Mouse (Mus musculus) cerebellum, adult 9-10 months (tissue): ENCODE data around the gene Iqcd.
A peak's percentile ranks its signal among the peaks of the same experiment; 100 is the strongest.

Experiments used
- DNase-seq: peaks from one replicate; pipeline ENCODE4 v3.0.0; 2022

The Iqcd gene

GRCm38 (mm10) chr5:120634131-120634530 lies 45.3 kb downstream of the Iqcd start, which contains the start of gene Cfap73:
Cfap73 (minus strand) TSS chr5:120634235.
- DNase-seq = no peak

GRCm38 (mm10) chr5:120634860-120635259 lies 46.0 kb downstream of the Iqcd start:
- DNase-seq = no peak

- DNase-seq = no peak
Measured at GRCm38 (mm10) chr5:120635633-120636032, 46.8 kb downstream of the Iqcd start.

- no peak for DNase-seq
Measured at GRCm38 (mm10) chr5:120640094-120640493, 51.3 kb downstream of the Iqcd start.

DNA sequence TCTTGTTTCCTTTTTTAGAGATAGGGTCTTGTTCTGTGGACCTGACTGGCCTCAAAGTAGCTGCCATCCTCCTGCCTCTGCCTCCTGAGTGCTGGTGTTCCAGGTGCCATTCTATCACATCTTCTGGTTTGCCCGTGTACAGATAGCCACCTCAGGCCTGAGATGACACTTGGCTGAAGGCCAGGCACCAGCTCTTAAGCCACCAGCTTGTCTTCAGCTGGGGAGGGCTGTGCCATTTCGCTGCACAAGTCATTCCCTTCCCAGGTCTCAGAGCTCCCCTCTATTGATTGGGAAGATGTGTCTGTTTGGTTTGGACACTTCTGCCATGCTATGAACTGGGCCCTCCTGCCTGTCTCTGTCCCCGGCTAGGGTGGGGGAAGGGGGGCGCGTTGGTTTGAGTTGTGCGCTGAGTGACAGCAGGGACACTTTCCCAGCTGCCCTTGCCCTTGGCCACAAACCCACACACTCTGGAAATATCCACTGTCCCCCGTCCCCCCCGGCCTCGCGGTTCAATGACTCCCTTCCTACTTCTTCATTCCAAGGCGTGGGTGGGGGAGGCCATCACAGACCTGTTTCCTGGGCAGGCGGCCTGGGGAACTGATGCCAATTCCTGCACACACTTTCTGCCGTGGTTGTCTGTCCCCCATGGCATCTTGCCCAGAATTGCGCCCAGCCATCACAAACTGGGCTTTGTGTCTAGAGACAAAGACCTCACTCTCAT lies 54.7 kb downstream of the Iqcd start:
- DNase-seq = peak; percentile 63

- no peak for DNase-seq
Measured at GRCm38 (mm10) chr5:120644227-120644626, 55.4 kb downstream of the Iqcd start.

DNA sequence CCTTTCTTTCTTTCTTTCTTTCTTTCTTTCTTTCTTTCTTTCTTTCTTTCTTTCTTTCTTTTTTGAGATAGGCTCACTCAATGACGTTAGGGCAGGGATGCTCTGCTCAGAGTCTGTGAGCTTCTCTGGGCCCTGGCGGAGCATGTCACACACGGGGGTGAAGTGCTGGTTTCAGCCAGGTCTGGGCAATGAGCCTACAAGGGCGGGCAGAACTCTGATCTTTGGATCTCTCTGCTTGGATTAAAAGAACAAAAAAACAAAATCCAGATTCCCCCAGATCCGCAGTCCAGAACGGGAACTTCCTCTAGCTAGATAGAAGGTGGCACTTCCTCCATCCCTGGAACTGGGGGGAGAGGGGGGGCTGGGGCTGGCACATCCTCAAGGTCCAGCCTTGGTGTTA lies 57.0 kb downstream of the Iqcd start:
- no peak for DNase-seq

GRCm38 (mm10) chr5:120647361-120647760 lies 58.5 kb downstream of the Iqcd start:
- DNase-seq = no peak

- DNase-seq = no peak
Measured at GRCm38 (mm10) chr5:120647814-120648491, 59.1 kb downstream of the Iqcd start.

DNA sequence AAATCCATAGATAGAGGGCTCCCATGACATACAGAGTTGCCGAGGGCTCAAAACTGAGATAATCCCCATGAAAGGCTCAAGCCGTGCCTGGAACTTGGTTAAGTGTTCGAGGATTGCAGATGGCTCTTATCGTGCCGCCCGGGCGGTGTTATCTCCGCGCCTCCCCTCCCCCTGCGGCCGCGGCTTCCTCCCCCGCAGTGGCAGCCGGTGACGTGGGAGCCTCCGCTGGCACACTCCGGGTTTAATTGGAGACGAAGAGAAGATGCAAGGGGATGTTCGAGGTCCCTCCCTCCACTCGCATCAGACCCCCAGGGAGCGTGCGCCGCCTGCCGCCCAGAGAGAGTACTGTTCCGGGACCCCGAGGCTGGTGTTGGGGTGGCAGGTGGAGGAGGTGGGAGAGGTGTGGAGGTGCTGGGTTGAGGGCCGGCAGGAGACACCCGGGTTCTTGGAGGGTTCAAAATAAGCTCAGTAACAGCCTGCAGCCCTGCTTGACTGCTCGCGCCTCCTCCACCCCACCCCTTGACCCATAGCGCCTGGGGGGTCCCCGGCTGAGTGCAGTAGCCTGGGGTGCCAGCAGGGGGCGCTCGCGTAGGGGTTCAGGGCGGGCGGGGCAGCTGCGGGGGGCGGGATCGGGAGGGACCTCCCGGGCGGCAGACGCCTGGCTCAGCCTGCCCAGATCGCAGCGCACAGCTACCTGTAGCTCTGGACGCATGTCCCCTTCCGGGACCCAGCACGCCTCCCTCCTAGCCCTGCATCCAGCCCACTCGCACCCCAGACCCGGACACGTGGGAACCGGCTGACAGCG lies 60.0 kb downstream of the Iqcd start, which contains the start of gene Rasal1:
Rasal1 (plus strand) TSS at position 244 of the 805 bp plus-strand sequence.
- DNase-seq = peak; percentile 51

DNA sequence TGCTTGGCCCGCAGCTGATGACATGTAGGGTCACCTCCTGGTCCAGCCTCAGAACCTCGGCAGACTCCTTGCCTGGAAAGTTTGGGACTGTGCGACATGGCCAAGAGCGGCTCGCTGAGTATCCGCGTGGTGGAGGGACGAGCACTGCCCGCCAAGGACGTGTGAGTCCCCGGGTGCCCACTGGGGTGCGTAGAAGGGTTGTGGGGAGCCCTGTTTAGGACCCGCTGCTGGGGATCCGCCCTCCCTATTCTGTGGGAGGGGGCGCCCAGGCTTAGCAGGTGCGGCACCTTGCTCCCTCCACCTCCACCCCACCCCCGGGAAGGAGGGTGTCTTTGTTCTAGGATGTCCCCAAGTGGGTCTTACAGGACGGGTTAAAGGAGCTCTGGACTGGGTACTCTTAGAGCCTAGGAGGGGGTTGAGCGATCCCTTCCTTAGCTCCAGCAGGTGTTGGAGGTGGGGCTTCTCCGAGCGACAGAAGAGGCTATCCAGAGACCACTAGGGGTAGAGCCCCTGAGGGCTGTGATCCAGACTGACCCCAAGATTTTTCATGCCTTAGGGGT lies 60.6 kb downstream of the Iqcd start:
- no peak for DNase-seq

DNA sequence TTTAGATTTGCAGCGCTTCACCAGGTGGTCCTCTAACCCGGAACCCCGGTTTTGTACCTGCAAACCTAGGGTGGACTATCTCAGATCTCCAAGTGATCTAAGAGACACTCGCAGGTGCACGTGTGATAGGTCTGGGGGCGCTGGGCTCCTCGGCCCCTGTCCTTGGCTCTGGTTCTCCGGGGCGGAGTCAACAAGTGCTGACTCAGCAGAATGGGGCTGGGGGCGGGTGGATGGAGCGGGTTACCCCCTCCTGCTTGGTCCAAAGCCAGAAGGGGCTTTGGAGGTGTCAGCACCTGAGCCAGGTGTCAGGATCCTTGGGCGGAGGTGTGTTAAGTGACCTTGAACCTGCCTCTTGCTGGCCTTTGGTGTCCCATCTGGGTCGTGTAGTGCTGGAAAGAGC lies 61.1 kb downstream of the Iqcd start:
- no peak for DNase-seq

DNA sequence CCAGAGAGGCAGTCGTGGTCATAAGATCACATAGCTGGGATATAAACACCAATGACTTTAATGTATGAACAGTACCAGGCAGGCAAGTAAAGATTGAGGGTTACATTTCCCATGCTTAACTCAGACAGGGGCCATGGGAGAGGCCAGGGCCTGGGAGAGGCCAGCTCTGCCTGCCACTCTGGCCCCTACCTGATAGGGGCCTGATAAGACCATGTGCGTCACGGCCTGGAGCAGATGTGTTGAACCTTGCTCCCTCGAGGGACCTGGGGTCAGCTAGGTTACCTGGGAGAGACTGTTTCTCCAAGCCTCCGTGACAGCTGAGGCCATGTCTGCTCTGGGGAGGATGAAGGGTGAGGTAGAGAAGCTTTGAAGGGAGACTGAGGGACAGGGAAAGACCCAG lies 62.4 kb downstream of the Iqcd start:
- no peak for DNase-seq

GRCm38 (mm10) chr5:120652915-120653701 lies 64.3 kb downstream of the Iqcd start:
- no peak for DNase-seq

GRCm38 (mm10) chr5:120653873-120654272 lies 65.1 kb downstream of the Iqcd start:
- no peak for DNase-seq

- no peak for DNase-seq
Measured at GRCm38 (mm10) chr5:120656281-120656751, 67.5 kb downstream of the Iqcd start.
